Mouse (Mus musculus) limb, embryonic 10.5 days (tissue): Measurements from ENCODE around the gene Heyl. TPM values are rescaled to one million over a fixed set of nuclear protein-coding genes. Genes with fewer than 3 reads are reported as not detected.

Experiments used
- DNase-seq: peaks from one replicate; pipeline ENCODE4 v3.0.0-alpha.2; 2017; ENCODE audit warnings: low spot score
- H3K27ac ChIP-seq: fragments of 300-500 bp; sonication (generic); 2 replicates; pipeline ENCODE4 v1.5.1; 2016; ENCODE audit warnings: mild to moderate bottlenecking
- H3K27me3 ChIP-seq: fragments of 300-500 bp; sonication (generic); 2 replicates; pipeline ENCODE4 v1.6.1; 2016; ENCODE audit warnings: low read depth, mild to moderate bottlenecking; ENCODE audit not compliant: poor library complexity, severe bottlenecking
- H3K36me3 ChIP-seq: fragments of 300-500 bp; sonication (generic); 2 replicates; pipeline ENCODE4 v1.6.1; 2016; ENCODE audit warnings: mild to moderate bottlenecking, moderate library complexity
- H3K4me1 ChIP-seq: fragments of 300-500 bp; sonication (generic); 2 replicates; pipeline ENCODE4 v1.6.1; 2016
- H3K4me3 ChIP-seq: fragments of 300-500 bp; sonication (generic); 2 replicates; pipeline ENCODE4 v1.5.1; 2016; ENCODE audit warnings: mild to moderate bottlenecking, moderate library complexity
- H3K9me3 ChIP-seq: fragments of 300-500 bp; sonication (generic); replicated peaks from 2 replicates; pipeline ENCODE4 v1.6.1; 2016; ENCODE audit warnings: mild to moderate bottlenecking
- WGBS: fragments of 180-500 bp; shearing (Covaris S2); methylation state at CpG from one replicate; pipeline ENCODE4 v1.1.7; 2016; 5-methylcytosine and 5-hydroxymethylcytosine counted together
- polyA plus RNA-seq: library from polyadenylated mRNA; unstranded; fragments of >200 nt; fragmentation: Nextera tagmentation; extraction: Ambion mirVana; gene quantifications from 2 replicates; pipeline ENCODE4 v1.2.1, GENCODE M21; 2016

Heyl gene
- polyA plus RNA-seq, 1 experiment from 2014 or later: 2.2 TPM

GRCm38 (mm10) chr4:123296148-123296534 lies 62.8 kb downstream of the Heyl start:
- Histone ChIP-seq H3K4me1 (no peaks in the 10 kb centered on the region), H3K27ac (no peak overlapping the region), H3K36me3 (peaks cover 99% of the 10 kb centered on the region), H3K27me3 (no peaks in the 10 kb centered on the region), H3K9me3 (no peaks in the 10 kb centered on the region), H3K4me3 (no peak overlapping the region)
- DNase-seq: no peak
- WGBS: 90% methylated on average over 5 of the region's 5 CpGs

GRCm38 (mm10) chr4:123297195-123297960 lies 64.0 kb downstream of the Heyl start:
- Histone ChIP-seq H3K4me1 (no peaks in the 10 kb centered on the region), H3K9me3 (no peaks in the 10 kb centered on the region), H3K27ac (no peak overlapping the region), H3K36me3 (peaks cover 99% of the 10 kb centered on the region), H3K27me3 (no peaks in the 10 kb centered on the region), H3K4me3 (no peak overlapping the region)
- no peak for DNase-seq
- WGBS: 96% methylated on average over 22 of the region's 22 CpGs

GRCm38 (mm10) chr4:123298226-123298625 lies 64.9 kb downstream of the Heyl start:
- no peak for DNase-seq
- H3K9me3 ChIP-seq: no peaks in the 10 kb centered on the region
- H3K4me1 ChIP-seq: no peaks in the 10 kb centered on the region
- 89% methylated on average over 4 of the region's 4 CpGs for WGBS
- H3K36me3 ChIP-seq: peaks cover 99% of the 10 kb centered on the region
- H3K27me3 ChIP-seq: no peaks in the 10 kb centered on the region
- no peak overlapping the region for H3K4me3 ChIP-seq
- no peak overlapping the region for H3K27ac ChIP-seq

GRCm38 (mm10) chr4:123298980-123299670 lies 65.8 kb downstream of the Heyl start:
- peaks cover 99% of the 10 kb centered on the region for H3K36me3 ChIP-seq
- no peaks in the 10 kb centered on the region for H3K9me3 ChIP-seq
- WGBS: 98% methylated on average over 11 of the region's 11 CpGs
- H3K27me3 ChIP-seq: no peaks in the 10 kb centered on the region
- no peak overlapping the region for H3K4me3 ChIP-seq
- H3K4me1 ChIP-seq: no peaks in the 10 kb centered on the region
- no peak overlapping the region for H3K27ac ChIP-seq
- no peak for DNase-seq

Other genes starting within 250 kb of the Heyl start
- 25.5 and 28.6 TPM in 2 replicates for gene Mycl, start 237.9 kb upstream of the Heyl start, polyA plus RNA-seq
- 17.7 and 17.8 TPM in 2 replicates for gene Trit1, start 217.0 kb upstream of the Heyl start, polyA plus RNA-seq
- gene Bmp8b, start 128.4 kb upstream of the Heyl start, polyA plus RNA-seq: 0.16 and 0.29 TPM in 2 replicates
- gene Oxct2b, start 117.3 kb upstream of the Heyl start, polyA plus RNA-seq: not detected in 2 replicates
- 133 and 144 TPM in 2 replicates for gene Ppie, start 93.6 kb upstream of the Heyl start, polyA plus RNA-seq
- gene Hpcal4, start 50.3 kb upstream of the Heyl start, polyA plus RNA-seq: 0.28 and 0.48 TPM in 2 replicates
- not detected in 2 replicates for gene Nt5c1a, start 32.1 kb upstream of the Heyl start, polyA plus RNA-seq
- 54.1 and 64.4 TPM in 2 replicates for gene Pabpc4, start 28.8 kb downstream of the Heyl start, polyA plus RNA-seq
- gene Oxct2a, start 90.1 kb downstream of the Heyl start, polyA plus RNA-seq: not detected in 2 replicates
- 0.19 and 0.24 TPM in 2 replicates for gene Bmp8a, start 109.7 kb downstream of the Heyl start, polyA plus RNA-seq